Mouse (Mus musculus): ENCODE results near the gene Prpf6.

Prpf6 gene

GRCm38 (mm10) chr2:181685686-181686085, 94.0 kb downstream of the Prpf6 start:
- no peak for DNase-seq (ENCODE audit: low spot score)

- no peak for DNase-seq (ENCODE audit: low spot score)
These were observed 95.9 kb downstream of the Prpf6 start for GRCm38 (mm10) chr2:181687586-181687985.

- DNase-seq (ENCODE audit: low spot score): no peak
These were observed 97.9 kb downstream of the Prpf6 start for GRCm38 (mm10) chr2:181689466-181690160.

- DNase-seq (ENCODE audit: low spot score): no peak
These were observed 99.4 kb downstream of the Prpf6 start for GRCm38 (mm10) chr2:181691083-181691482.

GRCm38 (mm10) chr2:181691571-181691970, 99.9 kb downstream of the Prpf6 start:
- DNase-seq (ENCODE audit: low spot score): peak; percentile 40

GRCm38 (mm10) chr2:181692304-181692703, 100.6 kb downstream of the Prpf6 start:
- no peak for DNase-seq (ENCODE audit: low spot score)

GRCm38 (mm10) chr2:181693339-181694280, 101.9 kb downstream of the Prpf6 start, which contains the start of gene Rgs19:
Gene Rgs19, minus strand, starts transcription at chr2:181693977.
- peak; percentile 87 for DNase-seq (ENCODE audit: low spot score)

- no peak for DNase-seq (ENCODE audit: low spot score)
These were observed 102.9 kb downstream of the Prpf6 start for GRCm38 (mm10) chr2:181694581-181694980.

GRCm38 (mm10) chr2:181695776-181696175, 104.1 kb downstream of the Prpf6 start:
- DNase-seq (ENCODE audit: low spot score): no peak

GRCm38 (mm10) chr2:181696801-181697420, 105.2 kb downstream of the Prpf6 start:
- no peak for DNase-seq (ENCODE audit: low spot score)

GRCm38 (mm10) chr2:181698241-181698640, 106.6 kb downstream of the Prpf6 start, which contains the start of gene Lkaaear1:
Gene Lkaaear1, minus strand, starts transcription at chr2:181698442.
- no peak for DNase-seq (ENCODE audit: low spot score)
